27 mouse cellular contexts compared by ENCODE assay signal in genomic region chr9:6175731-6176130, GRCm38 (mm10).
"Had no signal": no experiment of that assay in that cellular context is flagged by ENCODE, and none has a peak within 500 bp of the region (broad histone marks: within the 10 kb centered on the region; RNA-seq: fewer than 3 reads in every experiment).

No protein-coding gene starts in this region.

- H3K9ac ChIP-seq: heart, embryonic 13.5 days; heart, embryonic 15.5 days; hindbrain, embryonic 13.5 days; hindbrain, embryonic 15.5 days; limb, embryonic 12.5 days; liver, embryonic 13.5 days; liver, embryonic 15.5 days; liver, postnatal 0 days had no signal

- H3K36me3 ChIP-seq: heart, embryonic 13.5 days; heart, embryonic 15.5 days; hindbrain, embryonic 13.5 days; hindbrain, embryonic 15.5 days; limb, embryonic 10.5 days; limb, embryonic 12.5 days; liver, embryonic 13.5 days; liver, embryonic 15.5 days had no signal

- DNase-seq: gastrocnemius, postnatal 14 days; gastrocnemius, postnatal 36 days; heart, adult 11 months; heart, adult 2 months; heart, postnatal 14 days; heart, postnatal 36 days; kidney, adult 18-20 months; kidney, adult 8-10 months; kidney, postnatal 10 days; kidney, postnatal 25 days; kidney, postnatal 4 days; liver; liver, embryonic 13.5 days; liver, postnatal 0 days had no signal

- H3K9me3 ChIP-seq: heart, embryonic 13.5 days; heart, embryonic 15.5 days; hindbrain, embryonic 13.5 days; hindbrain, embryonic 15.5 days; limb, embryonic 10.5 days; limb, embryonic 12.5 days; liver, embryonic 13.5 days; liver, embryonic 15.5 days had no signal

- ATAC-seq: hindbrain, postnatal 0 days; intestine, embryonic 16.5 days; liver, postnatal 0 days had no signal

- H3K27ac ChIP-seq: heart, adult 2 months; heart, embryonic 13.5 days; heart, embryonic 15.5 days; hindbrain, embryonic 13.5 days; hindbrain, embryonic 15.5 days; hindbrain, postnatal 0 days; layer of hippocampus, adult 2 months; left cerebral cortex, adult 2 months; limb, embryonic 10.5 days; limb, embryonic 12.5 days; liver, embryonic 13.5 days; liver, embryonic 15.5 days had no signal

- H3K27me3 ChIP-seq: heart, embryonic 13.5 days; heart, embryonic 15.5 days; hindbrain, embryonic 13.5 days; hindbrain, embryonic 15.5 days; limb, embryonic 12.5 days; liver, embryonic 13.5 days; liver, embryonic 15.5 days had no signal

- H3K4me3 ChIP-seq: heart, adult 2 months; heart, embryonic 13.5 days; heart, embryonic 15.5 days; hindbrain, embryonic 13.5 days; hindbrain, embryonic 15.5 days; layer of hippocampus, adult 2 months; left cerebral cortex, adult 2 months; limb, embryonic 10.5 days; limb, embryonic 12.5 days; liver, embryonic 13.5 days; liver, embryonic 15.5 days had no signal

- H3K4me2 ChIP-seq: heart, embryonic 11.5 days; heart, embryonic 13.5 days; heart, embryonic 15.5 days; hindbrain, embryonic 13.5 days; hindbrain, embryonic 15.5 days; limb, embryonic 12.5 days; liver, embryonic 11.5 days; liver, embryonic 13.5 days; liver, embryonic 15.5 days had no signal

- H3K4me1 ChIP-seq: heart, embryonic 15.5 days; hindbrain, embryonic 13.5 days; hindbrain, embryonic 15.5 days; limb, embryonic 10.5 days; limb, embryonic 12.5 days; liver, embryonic 13.5 days; liver, embryonic 15.5 days had no signal
